Mouse (Mus musculus) E14TG2a.4 (cell line): ENCODE data around the gene Thsd4.
A peak's percentile ranks its signal among the peaks of the same experiment; 100 is the strongest.
"Not testable (repeated sequence)": the region's sequence is repeated elsewhere in the genome, so short reads cannot be mapped to it uniquely, and the experiment has no call there.

Source experiments
- H3K27me3 ChIP-seq: 2 replicates; pipeline ENCODE4 v1.6.1; 2014; ENCODE audit warnings: low read length, control low read depth; ENCODE audit not compliant: insufficient read depth
- H3K36me3 ChIP-seq: 2 replicates; pipeline ENCODE4 v1.6.1; 2014; ENCODE audit warnings: low read length, control low read depth; ENCODE audit not compliant: insufficient read depth
- H3K4me1 ChIP-seq: replicated peaks from 2 replicates; pipeline ENCODE4 v1.6.1; 2014; ENCODE audit warnings: low read depth, low read length, control low read depth
- H3K4me3 ChIP-seq: replicated peaks from 2 replicates; pipeline ENCODE4 v1.5.1; 2014; ENCODE audit warnings: mild to moderate bottlenecking, low read length
- H3K9me3 ChIP-seq: 2 replicates; pipeline ENCODE4 v1.6.1; 2014; ENCODE audit warnings: low read length, control low read depth
- CTCF ChIP-seq: conservative IDR thresholded peaks from 2 replicates; pipeline ENCODE4 v1.5.1; 2014; ENCODE audit warnings: low read length
- NANOG ChIP-seq: IDR thresholded peaks from 2 replicates; pipeline ENCODE4 v1.6.1; 2014; ENCODE audit warnings: borderline replicate concordance, low read length, mixed read lengths
- POU5F1 ChIP-seq: IDR thresholded peaks from 2 replicates; pipeline ENCODE4 v1.6.1; 2014; ENCODE audit warnings: low read length, borderline replicate concordance

The Thsd4 gene

DNA sequence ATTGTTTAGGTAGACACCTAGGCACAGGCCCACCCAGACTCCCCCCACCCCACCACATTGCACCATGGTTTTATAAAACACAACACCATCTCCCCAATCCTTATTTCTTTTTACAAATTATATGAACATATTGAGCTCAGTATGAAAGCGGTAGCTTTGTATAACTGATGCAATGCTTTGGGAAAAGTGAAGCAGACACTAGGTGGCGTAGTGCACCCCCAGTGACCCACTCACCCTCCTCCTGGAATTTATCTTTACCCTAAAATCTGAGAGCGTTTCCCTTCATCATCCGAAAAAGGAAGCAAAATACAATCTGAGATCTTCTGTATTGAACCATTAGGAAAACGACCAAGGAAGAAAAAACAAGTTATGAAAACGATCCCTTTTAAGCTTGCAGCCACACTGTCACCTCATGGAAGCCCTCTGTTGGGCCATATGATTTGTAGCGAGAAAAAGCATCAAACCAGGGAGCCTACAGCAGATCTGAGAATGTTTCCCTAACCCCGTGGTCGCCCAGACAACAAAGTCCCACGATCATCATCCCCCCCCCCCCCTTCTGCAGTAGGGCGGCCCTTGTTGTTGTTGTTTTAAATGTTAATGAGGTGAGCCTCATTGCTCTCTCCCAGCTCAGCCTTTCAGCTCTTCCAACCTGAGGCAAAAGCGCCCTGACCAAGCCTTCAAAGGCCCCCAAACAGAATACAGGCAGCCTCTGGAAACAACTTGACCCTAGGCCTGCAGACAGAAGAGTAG, 246.3 kb downstream of the Thsd4 start:
- peaks cover 3% of the 10 kb centered on the region; the same call in 1 of the 2 replicates for H3K4me1 ChIP-seq
- TF ChIP-seq CTCF (peak; percentile 53), NANOG (no peak), POU5F1 (no peak)
- H3K27me3 ChIP-seq = no peaks in the 10 kb centered on the region
- H3K36me3 ChIP-seq = no peaks in the 10 kb centered on the region
- H3K4me3 ChIP-seq = no peak overlapping the region
- H3K9me3 ChIP-seq = no peaks in the 10 kb centered on the region

DNA sequence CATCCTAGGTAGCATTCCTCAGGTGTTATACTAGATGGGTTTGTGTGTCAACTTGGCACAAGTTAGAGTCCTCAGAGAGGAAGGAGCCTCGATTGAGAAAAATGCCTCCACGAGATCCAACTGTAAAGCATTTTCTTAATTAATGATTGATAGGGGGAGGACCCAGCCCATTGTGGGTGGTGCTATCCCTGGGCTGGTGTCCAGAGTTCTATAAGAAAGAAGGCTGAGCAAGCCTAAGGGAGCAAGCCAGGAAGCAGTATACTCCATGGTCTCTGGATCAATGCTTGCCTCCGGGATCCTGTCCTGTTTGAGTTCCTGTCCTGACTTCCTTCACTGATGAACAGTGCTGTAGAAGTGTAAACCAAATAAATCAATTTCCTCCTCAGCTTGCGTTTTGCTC, 247.3 kb downstream of the Thsd4 start:
- no peak overlapping the region for H3K4me3 ChIP-seq
- TF ChIP-seq CTCF (no peak), NANOG (no peak), POU5F1 (no peak)
- H3K4me1 ChIP-seq = peaks cover 3% of the 10 kb centered on the region; the same call in 1 of the 2 replicates
- H3K9me3 ChIP-seq = no peaks in the 10 kb centered on the region
- H3K36me3 ChIP-seq = no peaks in the 10 kb centered on the region
- no peaks in the 10 kb centered on the region for H3K27me3 ChIP-seq

GRCm38 (mm10) chr9:60272345-60272744, 249.5 kb downstream of the Thsd4 start:
- H3K27me3 ChIP-seq = not testable (repeated sequence)

DNA sequence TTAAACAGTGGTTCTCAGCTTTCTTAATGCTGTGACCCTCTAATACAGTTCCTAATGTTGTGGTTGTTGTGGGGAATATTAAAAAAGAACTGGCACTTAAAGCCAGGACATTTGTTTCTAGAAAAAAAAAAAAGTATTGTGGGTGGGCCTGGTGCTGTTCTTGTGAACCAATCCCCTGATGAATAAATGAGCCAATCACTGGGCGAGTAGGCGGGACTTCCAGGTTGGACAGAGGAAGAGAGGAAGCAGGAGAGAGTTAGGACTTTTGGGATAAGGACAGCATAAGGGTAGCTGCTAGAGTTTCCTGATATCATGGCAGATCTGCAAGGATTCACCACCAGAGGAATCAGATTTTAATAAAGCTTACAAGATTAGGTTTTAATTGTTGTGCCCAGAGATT, 249.9 kb downstream of the Thsd4 start:
- Histone ChIP-seq H3K36me3 (no peaks in the 10 kb centered on the region), H3K9me3 (no peaks in the 10 kb centered on the region), H3K4me1 (peaks cover 3% of the 10 kb centered on the region; the same call in 1 of the 2 replicates), H3K4me3 (peak overlapping the region; percentile 61), H3K27me3 (no peaks in the 10 kb centered on the region)
- TF ChIP-seq CTCF = no peak
- TF ChIP-seq POU5F1 = no peak
- TF ChIP-seq NANOG = no peak

More at GRCm38 (mm10) chr9:60272345-60272744, 249.5 kb downstream of the Thsd4 start:
- not testable (repeated sequence) for H3K4me1 ChIP-seq, H3K9me3 ChIP-seq, H3K36me3 ChIP-seq
- H3K4me3 ChIP-seq = peak overlapping the region; percentile 61

GRCm38 (mm10) chr9:60269807-60270206, 252.0 kb downstream of the Thsd4 start:
- Histone ChIP-seq H3K9me3 (no peaks in the 10 kb centered on the region), H3K27me3 (no peaks in the 10 kb centered on the region), H3K4me3 (no peak overlapping the region), H3K4me1 (no peaks in the 10 kb centered on the region; the same call in 1 of the 2 replicates), H3K36me3 (no peaks in the 10 kb centered on the region)
- no peak for TF ChIP-seq CTCF
- no peak for TF ChIP-seq NANOG
- no peak for TF ChIP-seq POU5F1

DNA sequence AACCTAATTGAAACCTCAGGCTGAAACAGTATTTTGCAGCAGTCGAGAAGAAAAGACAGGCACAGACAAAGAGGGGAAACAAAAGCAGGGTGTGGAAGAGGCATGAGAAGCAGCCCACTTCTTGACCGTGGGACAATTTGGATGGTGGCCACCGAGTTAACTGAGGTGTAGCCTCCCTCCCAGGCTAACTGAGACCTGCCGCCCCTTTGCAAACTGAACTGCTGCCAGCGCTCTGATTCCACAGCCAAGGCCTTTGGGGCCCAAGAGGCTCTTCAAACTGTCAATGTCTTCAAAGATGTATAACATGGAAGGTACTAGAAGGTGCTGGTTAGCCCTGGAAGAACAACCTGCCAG, 254.6 kb downstream of the Thsd4 start:
- no peaks in the 10 kb centered on the region for H3K4me1 ChIP-seq
- TF ChIP-seq CTCF = no peak
- TF ChIP-seq POU5F1 = no peak
- no peak for TF ChIP-seq NANOG
- no peaks in the 10 kb centered on the region for H3K36me3 ChIP-seq
- no peaks in the 10 kb centered on the region for H3K9me3 ChIP-seq
- no peaks in the 10 kb centered on the region for H3K27me3 ChIP-seq
- no peak overlapping the region for H3K4me3 ChIP-seq

GRCm38 (mm10) chr9:60266583-60267272, 255.1 kb downstream of the Thsd4 start:
- H3K27me3 ChIP-seq = no peaks in the 10 kb centered on the region; the same call in 1 of the 2 replicates
- no peak for TF ChIP-seq CTCF
- TF ChIP-seq POU5F1 = no peak
- no peak for TF ChIP-seq NANOG
- no peak overlapping the region for H3K4me3 ChIP-seq
- H3K9me3 ChIP-seq = no peaks in the 10 kb centered on the region
- H3K36me3 ChIP-seq = no peaks in the 10 kb centered on the region
- no peaks in the 10 kb centered on the region for H3K4me1 ChIP-seq

DNA sequence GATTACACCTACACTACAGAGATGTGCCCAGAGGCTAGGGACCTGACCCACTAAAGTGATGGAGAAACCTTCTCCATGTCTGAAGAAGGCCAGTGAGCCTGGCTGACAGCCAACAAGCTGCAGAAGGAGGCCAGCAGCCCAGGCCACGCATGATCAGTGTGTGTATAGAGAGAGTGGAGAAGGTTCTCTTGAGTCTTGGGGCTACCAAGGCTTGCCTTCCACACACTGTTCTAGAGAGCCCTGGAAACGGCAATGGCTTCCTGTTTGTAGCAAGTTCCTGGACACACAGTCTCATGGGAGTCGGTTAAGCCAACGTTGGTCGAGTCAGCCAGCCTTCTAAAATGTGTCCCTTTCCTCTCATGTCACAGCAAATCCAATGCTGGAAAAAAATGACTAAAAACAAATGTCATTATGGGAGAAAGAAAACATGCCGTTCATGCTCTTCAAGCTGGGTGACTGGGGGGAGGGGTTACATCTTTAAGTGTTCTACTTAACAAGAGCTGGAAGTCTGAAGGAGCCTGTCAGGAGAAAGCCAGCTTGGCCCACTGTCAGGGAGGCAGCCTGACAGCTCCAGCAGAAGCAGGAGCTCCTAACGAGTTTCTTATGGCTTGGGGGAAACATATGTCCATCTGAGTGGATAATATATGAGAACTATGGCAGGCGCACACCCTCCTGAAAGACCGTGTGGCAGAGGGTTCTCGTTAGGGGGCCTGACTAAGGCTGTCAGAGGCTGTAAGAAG, 257.1 kb downstream of the Thsd4 start:
- Histone ChIP-seq H3K36me3 (no peaks in the 10 kb centered on the region), H3K4me1 (peaks cover 2% of the 10 kb centered on the region), H3K27me3 (peaks cover 2% of the 10 kb centered on the region; the same call in 1 of the 2 replicates), H3K9me3 (no peaks in the 10 kb centered on the region), H3K4me3 (no peak overlapping the region)
- TF ChIP-seq NANOG = no peak
- TF ChIP-seq POU5F1 = no peak
- TF ChIP-seq CTCF = no peak
